Mouse (Mus musculus): ENCODE data around the gene Dgat2.

- TF ChIP-seq EP300 (IDR thresholded peaks at IDR 0.05; ENCODE audit: low read depth) (no peak), CTCF (IDR thresholded peaks at IDR 0.05; ENCODE audit: low read depth) (no peak)
Measured at GRCm38 (mm10) chr7:99128020-99128950, 54.2 kb downstream of the Dgat2 start.
